Mouse (Mus musculus): ENCODE measurements around the gene Pgrmc1. TPM values are rescaled to one million over a fixed set of nuclear protein-coding genes. Genes with fewer than 3 reads are reported as not detected.

Gene Pgrmc1
- polyA plus RNA-seq, 1 experiment from 2014 or later = 733 TPM

DNA sequence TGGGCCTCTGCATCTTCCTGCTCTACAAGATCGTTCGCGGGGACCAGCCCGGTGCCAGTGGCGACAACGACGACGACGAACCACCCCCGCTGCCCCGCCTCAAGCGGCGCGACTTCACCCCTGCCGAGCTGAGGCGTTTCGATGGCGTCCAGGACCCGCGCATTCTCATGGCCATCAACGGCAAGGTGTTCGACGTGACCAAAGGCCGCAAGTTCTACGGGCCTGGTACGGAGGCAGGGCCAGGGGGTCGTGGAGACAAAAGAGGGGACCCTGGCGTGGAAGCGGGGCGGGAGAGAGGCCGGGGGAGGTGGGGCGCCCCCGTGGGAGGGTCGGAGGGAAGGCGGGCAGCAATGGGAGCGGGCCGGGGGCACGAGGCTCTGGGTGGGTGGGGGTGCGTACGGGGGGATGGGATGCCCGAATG is 394 bp downstream of the Pgrmc1 start:
- ATAC-seq (ENCODE audit: low FRiP score, low TSS enrichment) = peak; percentile 60
- peak overlapping the region; percentile 89 for H3K27ac ChIP-seq (replicated peaks; ENCODE audit: low read depth, low read length)
- H3K9me3 ChIP-seq (ENCODE audit: control insufficient read depth, low read length) = no peaks in the 10 kb centered on the region
- no peaks in the 10 kb centered on the region for H3K27me3 ChIP-seq (ENCODE audit: control insufficient read depth, insufficient read depth, low read length)
- peak overlapping the region; percentile 79 for H3K9ac ChIP-seq (replicated peaks; ENCODE audit: low read length)
- peak overlapping the region; percentile 62 for H3K4me3 ChIP-seq (replicated peaks; ENCODE audit: low read depth, low read length)
- peaks cover 13% of the 10 kb centered on the region for H3K4me1 ChIP-seq (ENCODE audit: control insufficient read depth, insufficient read depth, low read length)
- DNase-seq = peak; percentile 58
- peaks cover 14% of the 10 kb centered on the region for H3K36me3 ChIP-seq (ENCODE audit: control insufficient read depth, insufficient read depth, low read length)
- H3K4me2 ChIP-seq (ENCODE audit: low read length) = peak overlapping the region; percentile 52
- 24% methylated on average over 40 of the region's 41 CpGs for WGBS

DNA sequence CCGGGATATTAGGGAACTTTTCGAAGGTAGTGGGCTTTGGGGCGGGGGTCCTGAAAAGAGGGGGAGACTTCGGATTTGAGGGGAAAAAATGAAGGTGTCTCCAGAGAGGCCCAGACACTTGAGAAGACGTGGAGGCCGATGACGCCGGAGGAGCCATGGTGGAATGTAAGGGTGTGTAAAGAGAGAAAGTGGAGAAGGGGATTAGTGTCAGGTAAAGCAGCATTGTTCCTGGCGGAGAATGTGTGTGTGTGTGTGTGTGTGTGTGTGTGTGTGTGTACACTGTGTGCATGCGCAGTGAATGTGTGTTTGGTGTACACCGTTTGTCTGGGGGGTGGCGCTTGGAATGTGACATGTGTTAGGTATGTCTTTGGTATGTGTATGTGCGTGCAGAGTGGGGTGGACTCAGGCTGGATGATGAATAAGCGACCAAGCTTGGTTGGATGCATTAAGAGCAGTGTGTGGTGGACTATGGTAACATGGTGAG is 897 bp downstream of the Pgrmc1 start:
- Histone ChIP-seq H3K9ac (replicated peaks; ENCODE audit: low read length) (peak overlapping the region; percentile 79), H3K4me2 (ENCODE audit: low read length) (peak overlapping the region; percentile 52), H3K4me3 (replicated peaks; ENCODE audit: low read depth, low read length) (peak overlapping the region; percentile 62), H3K4me1 (ENCODE audit: control insufficient read depth, insufficient read depth, low read length) (peaks cover 13% of the 10 kb centered on the region), H3K36me3 (ENCODE audit: control insufficient read depth, insufficient read depth, low read length) (peaks cover 18% of the 10 kb centered on the region), H3K27me3 (ENCODE audit: control insufficient read depth, insufficient read depth, low read length) (no peaks in the 10 kb centered on the region), H3K27ac (replicated peaks; ENCODE audit: low read depth, low read length) (peak overlapping the region; percentile 89), H3K9me3 (ENCODE audit: control insufficient read depth, low read length) (no peaks in the 10 kb centered on the region)
- DNase-seq (peak; percentile 52), ATAC-seq (ENCODE audit: low FRiP score, low TSS enrichment) (peak; percentile 41; the same call in 1 of the 2 replicates)
- 19% methylated on average over 14 of the region's 14 CpGs for WGBS

GRCm38 (mm10) chrX:36599656-36600055 is 1.6 kb downstream of the Pgrmc1 start:
- WGBS = 32% methylated on average over 3 of the region's 3 CpGs
- Histone ChIP-seq H3K4me2 (ENCODE audit: low read length) (peak overlapping the region; percentile 52), H3K9me3 (ENCODE audit: control insufficient read depth, low read length) (no peaks in the 10 kb centered on the region), H3K27ac (replicated peaks; ENCODE audit: low read depth, low read length) (no peak overlapping the region), H3K36me3 (ENCODE audit: control insufficient read depth, insufficient read depth, low read length) (peaks cover 24% of the 10 kb centered on the region), H3K4me1 (ENCODE audit: control insufficient read depth, insufficient read depth, low read length) (peaks cover 13% of the 10 kb centered on the region), H3K4me3 (replicated peaks; ENCODE audit: low read depth, low read length) (peak overlapping the region; percentile 62), H3K9ac (replicated peaks; ENCODE audit: low read length) (peak overlapping the region; percentile 79), H3K27me3 (ENCODE audit: control insufficient read depth, insufficient read depth, low read length) (no peaks in the 10 kb centered on the region)
- DNase-seq (peak; percentile 37), ATAC-seq (ENCODE audit: low FRiP score, low TSS enrichment) (no peak)

DNA sequence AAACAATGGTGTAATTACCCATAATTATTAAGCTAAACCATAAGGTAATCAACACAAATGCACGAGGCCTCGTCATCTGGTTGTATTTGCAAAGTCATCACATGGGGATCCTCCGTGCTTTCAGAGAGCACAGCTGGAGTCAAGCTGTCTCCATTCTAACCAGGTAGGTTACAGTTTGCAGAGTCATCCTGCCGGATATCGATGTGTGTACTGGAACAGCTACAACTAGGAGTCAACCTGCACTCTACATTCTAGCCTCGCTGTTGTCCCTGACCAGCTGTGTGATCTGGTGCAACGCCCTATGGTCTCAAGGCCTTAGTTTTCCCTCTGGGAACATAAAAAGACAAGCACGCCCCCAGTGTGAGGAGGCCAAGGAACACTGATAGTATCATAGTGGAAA is 2.1 kb downstream of the Pgrmc1 start:
- H3K9ac ChIP-seq (replicated peaks; ENCODE audit: low read length) = no peak overlapping the region
- H3K4me1 ChIP-seq (ENCODE audit: control insufficient read depth, insufficient read depth, low read length) = peaks cover 13% of the 10 kb centered on the region
- WGBS = 73% methylated on average over 8 of the region's 8 CpGs
- no peaks in the 10 kb centered on the region for H3K27me3 ChIP-seq (ENCODE audit: control insufficient read depth, insufficient read depth, low read length)
- H3K4me3 ChIP-seq (replicated peaks; ENCODE audit: low read depth, low read length) = peak overlapping the region; percentile 62
- ATAC-seq (ENCODE audit: low FRiP score, low TSS enrichment) (no peak), DNase-seq (no peak)
- H3K27ac ChIP-seq (replicated peaks; ENCODE audit: low read depth, low read length) = no peak overlapping the region
- peak overlapping the region; percentile 52 for H3K4me2 ChIP-seq (ENCODE audit: low read length)
- H3K9me3 ChIP-seq (ENCODE audit: control insufficient read depth, low read length) = no peaks in the 10 kb centered on the region
- peaks cover 28% of the 10 kb centered on the region for H3K36me3 ChIP-seq (ENCODE audit: control insufficient read depth, insufficient read depth, low read length)

- Histone ChIP-seq H3K4me2 (ENCODE audit: low read length) (no peak overlapping the region), H3K36me3 (ENCODE audit: control insufficient read depth, insufficient read depth, low read length) (peaks cover 42% of the 10 kb centered on the region), H3K9me3 (ENCODE audit: control insufficient read depth, low read length) (no peaks in the 10 kb centered on the region), H3K4me3 (replicated peaks; ENCODE audit: low read depth, low read length) (no peak overlapping the region), H3K27me3 (ENCODE audit: control insufficient read depth, insufficient read depth, low read length) (no peaks in the 10 kb centered on the region), H3K9ac (replicated peaks; ENCODE audit: low read length) (no peak overlapping the region), H3K4me1 (ENCODE audit: control insufficient read depth, insufficient read depth, low read length) (peaks cover 10% of the 10 kb centered on the region), H3K27ac (replicated peaks; ENCODE audit: low read depth, low read length) (no peak overlapping the region)
- DNase-seq (no peak), ATAC-seq (ENCODE audit: low FRiP score, low TSS enrichment) (no peak)
- WGBS = 91% methylated on average over 2 of the region's 2 CpGs
Measured at GRCm38 (mm10) chrX:36602926-36603325, 4.9 kb downstream of the Pgrmc1 start.

GRCm38 (mm10) chrX:36604040-36604439 is 6.0 kb downstream of the Pgrmc1 start:
- DNase-seq (no peak), ATAC-seq (ENCODE audit: low FRiP score, low TSS enrichment) (no peak)
- Histone ChIP-seq H3K9me3 (ENCODE audit: control insufficient read depth, low read length) (no peaks in the 10 kb centered on the region), H3K9ac (replicated peaks; ENCODE audit: low read length) (no peak overlapping the region), H3K4me3 (replicated peaks; ENCODE audit: low read depth, low read length) (no peak overlapping the region), H3K4me2 (ENCODE audit: low read length) (no peak overlapping the region), H3K27me3 (ENCODE audit: control insufficient read depth, insufficient read depth, low read length) (no peaks in the 10 kb centered on the region), H3K36me3 (ENCODE audit: control insufficient read depth, insufficient read depth, low read length) (peaks cover 42% of the 10 kb centered on the region), H3K27ac (replicated peaks; ENCODE audit: low read depth, low read length) (no peak overlapping the region), H3K4me1 (ENCODE audit: control insufficient read depth, insufficient read depth, low read length) (peaks cover 10% of the 10 kb centered on the region)
- WGBS = 92% methylated on average over 4 of the region's 4 CpGs

DNA sequence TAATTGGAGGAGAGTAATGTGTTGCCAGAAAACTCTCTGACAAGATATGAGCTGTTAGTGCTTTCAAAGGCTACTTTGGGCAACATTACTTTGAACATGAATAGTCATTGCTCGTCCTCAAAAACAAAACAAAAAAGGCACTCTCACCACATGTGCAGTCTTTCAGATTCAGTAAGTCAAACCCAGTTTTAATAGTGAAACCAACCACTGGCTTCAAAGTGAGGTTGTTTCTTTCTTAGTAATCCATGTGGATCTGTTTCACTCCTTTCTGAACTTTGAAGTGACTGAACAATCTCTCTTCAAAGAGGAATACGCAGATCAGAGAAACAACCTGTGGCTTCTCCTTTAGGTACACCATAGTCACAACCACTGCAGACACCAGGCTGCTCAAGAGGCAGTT is 11.1 kb downstream of the Pgrmc1 start:
- Histone ChIP-seq H3K27me3 (ENCODE audit: control insufficient read depth, insufficient read depth, low read length) (no peaks in the 10 kb centered on the region), H3K4me3 (replicated peaks; ENCODE audit: low read depth, low read length) (no peak overlapping the region), H3K9ac (replicated peaks; ENCODE audit: low read length) (no peak overlapping the region), H3K9me3 (ENCODE audit: control insufficient read depth, low read length) (no peaks in the 10 kb centered on the region), H3K36me3 (ENCODE audit: control insufficient read depth, insufficient read depth, low read length) (peaks cover 27% of the 10 kb centered on the region), H3K4me1 (ENCODE audit: control insufficient read depth, insufficient read depth, low read length) (no peaks in the 10 kb centered on the region), H3K4me2 (ENCODE audit: low read length) (no peak overlapping the region), H3K27ac (replicated peaks; ENCODE audit: low read depth, low read length) (no peak overlapping the region)
- ATAC-seq (ENCODE audit: low FRiP score, low TSS enrichment) (no peak), DNase-seq (no peak)
- 89% methylated on average over 2 of the region's 2 CpGs for WGBS

- DNase-seq = no peak
- ATAC-seq (ENCODE audit: low FRiP score, low TSS enrichment) = no peak
- 82% methylated on average over 3 of the region's 3 CpGs for WGBS
Measured at GRCm38 (mm10) chrX:36628102-36628501, 30.1 kb downstream of the Pgrmc1 start.

GRCm38 (mm10) chrX:36630771-36631170 is 32.8 kb downstream of the Pgrmc1 start:
- ATAC-seq (ENCODE audit: low FRiP score, low TSS enrichment) (no peak), DNase-seq (peak; percentile 23)
- WGBS = 7% methylated on average over 1 of the region's 1 CpGs
- Histone ChIP-seq H3K27ac (replicated peaks; ENCODE audit: low read depth, low read length) (no peak overlapping the region), H3K27me3 (ENCODE audit: control insufficient read depth, insufficient read depth, low read length) (no peaks in the 10 kb centered on the region), H3K9me3 (ENCODE audit: control insufficient read depth, low read length) (no peaks in the 10 kb centered on the region), H3K4me2 (ENCODE audit: low read length) (no peak overlapping the region), H3K9ac (replicated peaks; ENCODE audit: low read length) (no peak overlapping the region), H3K4me3 (replicated peaks; ENCODE audit: low read depth, low read length) (no peak overlapping the region), H3K36me3 (ENCODE audit: control insufficient read depth, insufficient read depth, low read length) (no peaks in the 10 kb centered on the region), H3K4me1 (ENCODE audit: control insufficient read depth, insufficient read depth, low read length) (no peaks in the 10 kb centered on the region)

More at GRCm38 (mm10) chrX:36628102-36628501, 30.1 kb downstream of the Pgrmc1 start:
- H3K4me3 ChIP-seq (replicated peaks; ENCODE audit: low read depth, low read length) = no peak overlapping the region
- H3K27me3 ChIP-seq (ENCODE audit: control insufficient read depth, insufficient read depth, low read length) = no peaks in the 10 kb centered on the region
- H3K9me3 ChIP-seq (ENCODE audit: control insufficient read depth, low read length) = no peaks in the 10 kb centered on the region
- H3K27ac ChIP-seq (replicated peaks; ENCODE audit: low read depth, low read length) = no peak overlapping the region
- no peak overlapping the region for H3K4me2 ChIP-seq (ENCODE audit: low read length)
- no peaks in the 10 kb centered on the region for H3K36me3 ChIP-seq (ENCODE audit: control insufficient read depth, insufficient read depth, low read length)
- H3K9ac ChIP-seq (replicated peaks; ENCODE audit: low read length) = no peak overlapping the region
- no peaks in the 10 kb centered on the region for H3K4me1 ChIP-seq (ENCODE audit: control insufficient read depth, insufficient read depth, low read length)

Measured in midbrain, embryonic 14.5 days (tissue).